Mouse (Mus musculus) neural tube, embryonic 14.5 days (tissue): ENCODE measurements around the gene Atp6v1fnb. TPM values are rescaled to one million over a fixed set of nuclear protein-coding genes. Genes with fewer than 3 reads are reported as not detected.

ENCODE experiments used
- ATAC-seq: fragments of 200-750 bp; cut with Nextera tagmentation; 2 replicates; pipeline ENCODE4 v1.8.0; 2017; ENCODE audit warnings: low read depth, mild to moderate bottlenecking, moderate TSS enrichment, moderate library complexity
- H3K27ac ChIP-seq: fragments of 300-500 bp; sonication (generic); 2 replicates; pipeline ENCODE4 v1.5.1; 2014; ENCODE audit warnings: low read depth, mild to moderate bottlenecking, control low read depth, low read length, moderate library complexity, mixed read lengths
- H3K27me3 ChIP-seq: fragments of 300-500 bp; sonication (generic); 2 replicates; pipeline ENCODE4 v1.6.1; 2014; ENCODE audit warnings: low read length; ENCODE audit not compliant: control insufficient read depth, insufficient read depth
- H3K36me3 ChIP-seq: fragments of 300-500 bp; sonication (generic); 2 replicates; pipeline ENCODE4 v1.6.1; 2014; ENCODE audit warnings: low read length, mixed read lengths; ENCODE audit not compliant: control insufficient read depth, insufficient read depth
- H3K4me1 ChIP-seq: fragments of 300-500 bp; sonication (generic); 2 replicates; pipeline ENCODE4 v1.6.1; 2014; ENCODE audit warnings: low read length; ENCODE audit not compliant: control insufficient read depth, insufficient read depth
- H3K4me2 ChIP-seq: fragments of 300-500 bp; sonication (generic); 2 replicates; pipeline ENCODE4 v1.6.1; 2014; ENCODE audit warnings: mild to moderate bottlenecking, low read depth, low read length, control low read depth
- H3K4me3 ChIP-seq: fragments of 300-500 bp; sonication (generic); 2 replicates; pipeline ENCODE4 v1.5.1; 2014; ENCODE audit warnings: low read depth, low read length, control low read depth, mixed read lengths
- H3K9ac ChIP-seq: fragments of 300-500 bp; sonication (generic); replicated peaks from 2 replicates; pipeline ENCODE4 v1.6.1; 2014; ENCODE audit warnings: low read depth, mild to moderate bottlenecking, control low read depth, low read length, mixed read lengths
- H3K9me3 ChIP-seq: fragments of 300-500 bp; sonication (generic); 2 replicates; pipeline ENCODE4 v1.6.1; 2016; ENCODE audit warnings: low read length; ENCODE audit not compliant: control insufficient read depth
- WGBS: fragments of 180-500 bp; shearing (Covaris S2); extraction: QIAGEN DNeasy Blood & Tissue Kit; methylation state at CpG from one replicate; pipeline ENCODE4 v1.1.7; 2014; 5-methylcytosine and 5-hydroxymethylcytosine counted together
- polyA plus RNA-seq: library from polyadenylated mRNA; unstranded; fragments of >200 nt; fragmentation: Nextera tagmentation; extraction: Ambion mirVana; gene quantifications from 2 replicates; pipeline ENCODE4 v1.2.1, GENCODE M21; 2014

Atp6v1fnb gene
- polyA plus RNA-seq, 1 experiment from 2014 or later = 0.55 TPM

GRCm38 (mm10) chr6:29484716-29485559, 13.7 kb downstream of the Atp6v1fnb start:
- WGBS = 5% methylated on average over 26 of the region's 26 CpGs
- Histone ChIP-seq H3K36me3 (no peaks in the 10 kb centered on the region), H3K9ac (no peak overlapping the region)

GRCm38 (mm10) chr6:29485951-29486350, 14.7 kb downstream of the Atp6v1fnb start:
- no peak for ATAC-seq
- 39% methylated on average over 2 of the region's 2 CpGs for WGBS
- no peaks in the 10 kb centered on the region for H3K27me3 ChIP-seq

More at GRCm38 (mm10) chr6:29484716-29485559, 13.7 kb downstream of the Atp6v1fnb start:
- Histone ChIP-seq H3K4me1 (no peaks in the 10 kb centered on the region), H3K9me3 (no peaks in the 10 kb centered on the region), H3K27me3 (no peaks in the 10 kb centered on the region), H3K4me3 (peak overlapping the region; percentile 9; the same call in 1 of the 2 replicates), H3K4me2 (peak overlapping the region; percentile 37), H3K27ac (no peak overlapping the region)
- ATAC-seq = peak; percentile 78

GRCm38 (mm10) chr6:29494101-29494500, 22.9 kb downstream of the Atp6v1fnb start:
- no peak overlapping the region for H3K9ac ChIP-seq
- no peaks in the 10 kb centered on the region for H3K9me3 ChIP-seq
- no peaks in the 10 kb centered on the region for H3K4me1 ChIP-seq
- no peak for ATAC-seq
- H3K4me3 ChIP-seq = no peak overlapping the region
- H3K27ac ChIP-seq = no peak overlapping the region
- no peaks in the 10 kb centered on the region for H3K36me3 ChIP-seq
- no peak overlapping the region for H3K4me2 ChIP-seq
- WGBS = 90% methylated on average over 4 of the region's 4 CpGs
- H3K27me3 ChIP-seq = peaks cover 10% of the 10 kb centered on the region

More at GRCm38 (mm10) chr6:29485951-29486350, 14.7 kb downstream of the Atp6v1fnb start:
- Histone ChIP-seq H3K4me2 (no peak overlapping the region), H3K9me3 (no peaks in the 10 kb centered on the region), H3K27ac (no peak overlapping the region), H3K4me1 (no peaks in the 10 kb centered on the region), H3K9ac (no peak overlapping the region), H3K4me3 (no peak overlapping the region), H3K36me3 (no peaks in the 10 kb centered on the region)

DNA sequence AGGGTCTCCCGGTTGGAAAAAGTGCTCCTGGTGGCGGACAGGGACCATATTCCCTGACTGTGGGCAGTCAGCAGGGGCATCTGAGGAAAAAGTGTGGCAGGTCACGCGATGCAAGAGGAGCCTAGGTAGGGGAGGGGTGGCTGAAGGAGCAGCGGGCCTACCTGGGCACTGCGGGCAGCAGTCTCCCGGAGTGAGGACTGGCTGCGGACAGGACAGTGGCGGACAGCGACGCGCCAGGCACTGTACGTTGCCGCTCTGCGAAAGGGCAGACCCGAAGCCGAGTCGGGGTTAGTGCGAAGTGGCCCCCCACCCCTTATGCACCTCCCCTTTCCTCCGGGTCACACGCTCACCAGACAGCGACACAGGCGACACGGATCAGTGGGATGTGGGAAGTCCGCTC, 25.0 kb downstream of the Atp6v1fnb start:
- Histone ChIP-seq H3K27ac (no peak overlapping the region), H3K9ac (no peak overlapping the region), H3K9me3 (no peaks in the 10 kb centered on the region), H3K36me3 (no peaks in the 10 kb centered on the region), H3K4me1 (no peaks in the 10 kb centered on the region), H3K4me3 (no peak overlapping the region), H3K4me2 (no peak overlapping the region), H3K27me3 (peaks cover 10% of the 10 kb centered on the region)
- WGBS = 19% methylated on average over 25 of the region's 25 CpGs
- no peak for ATAC-seq

GRCm38 (mm10) chr6:29497791-29498190, 26.6 kb downstream of the Atp6v1fnb start:
- Histone ChIP-seq H3K4me2 (no peak overlapping the region), H3K27me3 (peaks cover 10% of the 10 kb centered on the region), H3K9ac (no peak overlapping the region), H3K27ac (no peak overlapping the region), H3K9me3 (no peaks in the 10 kb centered on the region), H3K36me3 (no peaks in the 10 kb centered on the region), H3K4me3 (no peak overlapping the region), H3K4me1 (no peaks in the 10 kb centered on the region)
- WGBS = 44% methylated on average over 2 of the region's 2 CpGs
- ATAC-seq = no peak

DNA sequence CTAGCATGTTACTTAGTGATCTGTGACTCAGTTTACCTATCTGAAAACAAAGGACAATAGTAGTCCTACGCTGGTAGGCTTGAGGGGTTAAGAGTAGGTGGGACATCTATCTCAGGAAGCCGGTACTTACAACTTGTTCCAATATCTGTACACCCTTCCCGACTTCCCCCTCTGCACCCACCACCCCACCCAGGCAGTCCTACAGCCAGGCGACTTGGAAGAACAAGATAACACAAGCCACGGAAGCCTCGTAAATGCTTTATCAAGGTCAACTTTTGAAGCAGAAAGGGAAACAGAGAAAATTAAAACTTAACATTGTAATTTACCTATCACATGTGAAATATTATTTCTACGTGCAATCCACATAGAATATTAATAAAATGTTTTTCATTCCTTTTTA, 28.9 kb downstream of the Atp6v1fnb start:
- 95% methylated on average over 7 of the region's 7 CpGs for WGBS
- Histone ChIP-seq H3K27me3 (peaks cover 10% of the 10 kb centered on the region), H3K9me3 (no peaks in the 10 kb centered on the region), H3K36me3 (no peaks in the 10 kb centered on the region), H3K4me3 (no peak overlapping the region), H3K4me2 (no peak overlapping the region), H3K4me1 (no peaks in the 10 kb centered on the region), H3K27ac (no peak overlapping the region), H3K9ac (no peak overlapping the region)
- no peak for ATAC-seq

GRCm38 (mm10) chr6:29500810-29501209, 29.6 kb downstream of the Atp6v1fnb start:
- H3K36me3 ChIP-seq = no peaks in the 10 kb centered on the region
- no peak overlapping the region for H3K27ac ChIP-seq
- no peak overlapping the region for H3K4me3 ChIP-seq
- H3K9me3 ChIP-seq = no peaks in the 10 kb centered on the region
- no peak for ATAC-seq
- peaks cover 10% of the 10 kb centered on the region for H3K27me3 ChIP-seq
- H3K9ac ChIP-seq = no peak overlapping the region
- no peaks in the 10 kb centered on the region for H3K4me1 ChIP-seq
- H3K4me2 ChIP-seq = no peak overlapping the region
- WGBS = 93% methylated on average over 6 of the region's 6 CpGs

DNA sequence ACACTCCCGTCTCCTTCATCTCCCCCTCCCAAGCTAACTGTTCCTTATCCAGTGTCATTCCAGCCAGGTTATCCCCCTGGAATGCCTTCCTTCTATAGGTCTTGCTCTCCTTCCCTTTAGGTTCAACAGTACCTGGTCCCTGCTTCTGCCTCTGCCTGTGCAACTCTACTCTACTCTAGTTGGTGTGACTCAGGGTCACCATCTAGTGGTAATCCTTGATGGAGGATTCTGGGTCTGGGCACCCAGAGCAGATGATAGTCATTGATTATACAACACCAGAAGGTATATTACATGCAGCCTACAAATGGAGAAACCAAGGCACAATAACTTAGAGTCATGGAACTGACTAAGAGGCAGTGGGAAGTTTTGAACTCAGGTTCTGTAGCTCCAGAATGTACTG, 30.4 kb downstream of the Atp6v1fnb start:
- H3K27ac ChIP-seq = no peak overlapping the region
- no peaks in the 10 kb centered on the region for H3K4me1 ChIP-seq
- WGBS = 100% methylated on average over 1 of the region's 1 CpGs
- no peak overlapping the region for H3K9ac ChIP-seq
- no peak overlapping the region for H3K4me3 ChIP-seq
- no peaks in the 10 kb centered on the region for H3K9me3 ChIP-seq
- no peak overlapping the region for H3K4me2 ChIP-seq
- H3K27me3 ChIP-seq = peaks cover 5% of the 10 kb centered on the region
- ATAC-seq = no peak
- no peaks in the 10 kb centered on the region for H3K36me3 ChIP-seq

GRCm38 (mm10) chr6:29505493-29505892, 34.3 kb downstream of the Atp6v1fnb start:
- Histone ChIP-seq H3K9ac (no peak overlapping the region), H3K4me2 (no peak overlapping the region), H3K4me1 (peaks cover 7% of the 10 kb centered on the region; the same call in 1 of the 2 replicates), H3K9me3 (no peaks in the 10 kb centered on the region), H3K27ac (no peak overlapping the region), H3K36me3 (no peaks in the 10 kb centered on the region), H3K4me3 (no peak overlapping the region), H3K27me3 (peaks cover 8% of the 10 kb centered on the region; the same call in 1 of the 2 replicates)
- 88% methylated on average over 5 of the region's 5 CpGs for WGBS
- ATAC-seq = no peak
